Mouse (Mus musculus): ENCODE measurements at regions not wholly inside any gene's neighbourhood (a gene's known extent, or its start where the extent isn't known, plus 50 kb on each side); places are given as distances from the start of the nearest gene placed in this dataset.

- H3K4me1 ChIP-seq (ENCODE audit: control insufficient read depth, insufficient read depth, low read length), result 0 out of 2 replicates have a peak, but pooled peaks cover 4% of the 10 kb centered on the region
- H3K4me3 ChIP-seq (ENCODE audit: low read depth, low read length), result no peak overlapping the region
- WGBS, result 34% methylated on average over 13 of the region's 13 CpGs
- no peak for DNase-seq (ENCODE audit: low spot score)
- no peaks in the 10 kb centered on the region for H3K27me3 ChIP-seq (ENCODE audit: control insufficient read depth, insufficient read depth, low read length)
- no peak for ATAC-seq (ENCODE audit: insufficient read depth, low FRiP score, low TSS enrichment)
- no peak overlapping the region for H3K9ac ChIP-seq (ENCODE audit: low read length)
- no peak overlapping the region for H3K4me2 ChIP-seq (ENCODE audit: low read depth)
- no peaks in the 10 kb centered on the region for H3K36me3 ChIP-seq (ENCODE audit: control insufficient read depth, insufficient read depth, low read length)
- no peak overlapping the region for H3K27ac ChIP-seq (ENCODE audit: low read depth, low read length)
- H3K9me3 ChIP-seq (ENCODE audit: control insufficient read depth, low read length), result no peaks in the 10 kb centered on the region
Measured at GRCm38 (mm10) chr15:93711150-93711784, 115.6 kb upstream of the Prickle1 start.

GRCm38 (mm10) chr15:93710493-93711149 lies 114.9 kb upstream of the Prickle1 start:
- no peak for DNase-seq (ENCODE audit: low spot score)
- Histone ChIP-seq H3K4me3 (ENCODE audit: low read depth, low read length) (no peak overlapping the region), H3K9ac (ENCODE audit: low read length) (no peak overlapping the region), H3K9me3 (ENCODE audit: control insufficient read depth, low read length) (no peaks in the 10 kb centered on the region), H3K4me1 (ENCODE audit: control insufficient read depth, insufficient read depth, low read length) (0 out of 2 replicates have a peak, but pooled peaks cover 4% of the 10 kb centered on the region), H3K27me3 (ENCODE audit: control insufficient read depth, insufficient read depth, low read length) (no peaks in the 10 kb centered on the region), H3K4me2 (ENCODE audit: low read depth) (no peak overlapping the region), H3K27ac (ENCODE audit: low read depth, low read length) (no peak overlapping the region), H3K36me3 (ENCODE audit: control insufficient read depth, insufficient read depth, low read length) (no peaks in the 10 kb centered on the region)
- 69% methylated on average over 15 of the region's 15 CpGs for WGBS
- no peak for ATAC-seq (ENCODE audit: insufficient read depth, low FRiP score, low TSS enrichment)

GRCm38 (mm10) chr15:93706366-93706930 lies 110.8 kb upstream of the Prickle1 start:
- H3K4me2 ChIP-seq (ENCODE audit: low read depth), result no peak overlapping the region
- no peaks in the 10 kb centered on the region for H3K9me3 ChIP-seq (ENCODE audit: control insufficient read depth, low read length)
- no peaks in the 10 kb centered on the region for H3K36me3 ChIP-seq (ENCODE audit: control insufficient read depth, insufficient read depth, low read length)
- H3K4me3 ChIP-seq (ENCODE audit: low read depth, low read length), result no peak overlapping the region
- H3K27me3 ChIP-seq (ENCODE audit: control insufficient read depth, insufficient read depth, low read length), result no peaks in the 10 kb centered on the region
- H3K27ac ChIP-seq (ENCODE audit: low read depth, low read length), result no peak overlapping the region
- H3K4me1 ChIP-seq (ENCODE audit: control insufficient read depth, insufficient read depth, low read length), result 0 out of 2 replicates have a peak, but pooled peaks cover 1% of the 10 kb centered on the region
- 78% methylated on average over 11 of the region's 11 CpGs for WGBS
- no peak overlapping the region for H3K9ac ChIP-seq (ENCODE audit: low read length)
- ATAC-seq (ENCODE audit: insufficient read depth, low FRiP score, low TSS enrichment) (no peak), DNase-seq (ENCODE audit: low spot score) (no peak)

GRCm38 (mm10) chr15:93705651-93706050 lies 110.0 kb upstream of the Prickle1 start:
- Histone ChIP-seq H3K9me3 (ENCODE audit: control insufficient read depth, low read length) (no peaks in the 10 kb centered on the region), H3K27ac (ENCODE audit: low read depth, low read length) (no peak overlapping the region), H3K4me2 (ENCODE audit: low read depth) (no peak overlapping the region), H3K27me3 (ENCODE audit: control insufficient read depth, insufficient read depth, low read length) (no peaks in the 10 kb centered on the region), H3K36me3 (ENCODE audit: control insufficient read depth, insufficient read depth, low read length) (no peaks in the 10 kb centered on the region), H3K4me3 (ENCODE audit: low read depth, low read length) (no peak overlapping the region), H3K4me1 (ENCODE audit: control insufficient read depth, insufficient read depth, low read length) (no peaks in the 10 kb centered on the region), H3K9ac (ENCODE audit: low read length) (no peak overlapping the region)
- ATAC-seq (ENCODE audit: insufficient read depth, low FRiP score, low TSS enrichment), result no peak
- 76% methylated on average over 4 of the region's 4 CpGs for WGBS
- DNase-seq (ENCODE audit: low spot score), result no peak

GRCm38 (mm10) chr15:93705109-93705508 lies 109.4 kb upstream of the Prickle1 start:
- 87% methylated on average over 1 of the region's 1 CpGs for WGBS
- H3K4me3 ChIP-seq (ENCODE audit: low read depth, low read length), result no peak overlapping the region
- H3K4me1 ChIP-seq (ENCODE audit: control insufficient read depth, insufficient read depth, low read length), result no peaks in the 10 kb centered on the region
- no peak for DNase-seq (ENCODE audit: low spot score)
- H3K9ac ChIP-seq (ENCODE audit: low read length), result no peak overlapping the region
- H3K27ac ChIP-seq (ENCODE audit: low read depth, low read length), result no peak overlapping the region
- no peaks in the 10 kb centered on the region for H3K27me3 ChIP-seq (ENCODE audit: control insufficient read depth, insufficient read depth, low read length)
- H3K4me2 ChIP-seq (ENCODE audit: low read depth), result no peak overlapping the region
- no peak for ATAC-seq (ENCODE audit: insufficient read depth, low FRiP score, low TSS enrichment)
- no peaks in the 10 kb centered on the region for H3K9me3 ChIP-seq (ENCODE audit: control insufficient read depth, low read length)
- H3K36me3 ChIP-seq (ENCODE audit: control insufficient read depth, insufficient read depth, low read length), result no peaks in the 10 kb centered on the region

- no peak overlapping the region for H3K9ac ChIP-seq (ENCODE audit: low read length)
- no peaks in the 10 kb centered on the region for H3K4me1 ChIP-seq (ENCODE audit: control insufficient read depth, insufficient read depth, low read length)
- H3K4me3 ChIP-seq (ENCODE audit: low read depth, low read length), result no peak overlapping the region
- no peaks in the 10 kb centered on the region for H3K36me3 ChIP-seq (ENCODE audit: control insufficient read depth, insufficient read depth, low read length)
- no peak for ATAC-seq (ENCODE audit: insufficient read depth, low FRiP score, low TSS enrichment)
- 69% methylated on average over 10 of the region's 10 CpGs for WGBS
- H3K27me3 ChIP-seq (ENCODE audit: control insufficient read depth, insufficient read depth, low read length), result no peaks in the 10 kb centered on the region
- H3K9me3 ChIP-seq (ENCODE audit: control insufficient read depth, low read length), result no peaks in the 10 kb centered on the region
- H3K4me2 ChIP-seq (ENCODE audit: low read depth), result no peak overlapping the region
- H3K27ac ChIP-seq (ENCODE audit: low read depth, low read length), result no peak overlapping the region
- DNase-seq (ENCODE audit: low spot score), result no peak
Measured at GRCm38 (mm10) chr15:93701017-93701416, 105.3 kb upstream of the Prickle1 start.

GRCm38 (mm10) chr15:93699971-93700370 lies 104.3 kb upstream of the Prickle1 start:
- Histone ChIP-seq H3K4me3 (ENCODE audit: low read depth, low read length) (no peak overlapping the region), H3K36me3 (ENCODE audit: control insufficient read depth, insufficient read depth, low read length) (no peaks in the 10 kb centered on the region), H3K27me3 (ENCODE audit: control insufficient read depth, insufficient read depth, low read length) (no peaks in the 10 kb centered on the region), H3K9ac (ENCODE audit: low read length) (no peak overlapping the region), H3K4me2 (ENCODE audit: low read depth) (no peak overlapping the region), H3K27ac (ENCODE audit: low read depth, low read length) (no peak overlapping the region), H3K4me1 (ENCODE audit: control insufficient read depth, insufficient read depth, low read length) (no peaks in the 10 kb centered on the region), H3K9me3 (ENCODE audit: control insufficient read depth, low read length) (no peaks in the 10 kb centered on the region)
- WGBS, result 73% methylated on average over 9 of the region's 9 CpGs
- DNase-seq (ENCODE audit: low spot score) (no peak), ATAC-seq (ENCODE audit: insufficient read depth, low FRiP score, low TSS enrichment) (no peak)

GRCm38 (mm10) chr15:93698182-93698822 lies 102.6 kb upstream of the Prickle1 start:
- H3K27ac ChIP-seq (ENCODE audit: low read depth, low read length), result no peak overlapping the region
- H3K27me3 ChIP-seq (ENCODE audit: control insufficient read depth, insufficient read depth, low read length), result no peaks in the 10 kb centered on the region
- no peak overlapping the region for H3K4me3 ChIP-seq (ENCODE audit: low read depth, low read length)
- no peak overlapping the region for H3K9ac ChIP-seq (ENCODE audit: low read length)
- no peaks in the 10 kb centered on the region for H3K36me3 ChIP-seq (ENCODE audit: control insufficient read depth, insufficient read depth, low read length)
- DNase-seq (ENCODE audit: low spot score) (no peak), ATAC-seq (ENCODE audit: insufficient read depth, low FRiP score, low TSS enrichment) (no peak)
- no peaks in the 10 kb centered on the region for H3K9me3 ChIP-seq (ENCODE audit: control insufficient read depth, low read length)
- 43% methylated on average over 10 of the region's 10 CpGs for WGBS
- H3K4me1 ChIP-seq (ENCODE audit: control insufficient read depth, insufficient read depth, low read length), result no peaks in the 10 kb centered on the region
- H3K4me2 ChIP-seq (ENCODE audit: low read depth), result no peak overlapping the region
